In genomic region chrX:155337905-155338721, GRCm38 (mm10) we compare ENCODE assay signal across 7 mouse cellular contexts. TPM values are rescaled to one million over a fixed set of nuclear protein-coding genes. Genes with fewer than 3 reads are reported as not detected.
DNase-seq lines count a peak whose midpoint lies in the region; ATAC-seq and TF ChIP-seq lines count a peak whose summit lies in the region.

No protein-coding gene starts in this region.

- no peaks in the 10 kb centered on the region for H3K9me3 ChIP-seq in midbrain, embryonic 10.5 days (replicated peaks)

- 16% methylated on average over 49 of the region's 49 CpGs for WGBS in midbrain, embryonic 10.5 days

- no peaks in the 10 kb centered on the region for H3K27me3 ChIP-seq in midbrain, embryonic 10.5 days (ENCODE audit: low read depth, poor library complexity, severe bottlenecking)

- peaks cover 17% of the 10 kb centered on the region for H3K36me3 ChIP-seq in midbrain, embryonic 10.5 days

- peak; percentile 59; the same call in 1 of the 2 replicates for TF ChIP-seq POLR2A in cortical plate, adult 2 months (IDR thresholded peaks at IDR 0.05; ENCODE audit: extremely low read depth, insufficient read depth, low read length)

- intact Hi-C loops in left cerebral cortex, postnatal 25 days (cut with DNase I), result no loop called here

- peak overlapping the region; percentile 86 for H3K4me3 ChIP-seq in cortical plate, adult 2 months (ENCODE audit: insufficient read depth, low read length)
- H3K4me3 ChIP-seq in midbrain, embryonic 10.5 days, result peak overlapping the region; percentile 63

- 0 out of 2 replicates have a peak, but pooled peaks cover 2% of the 10 kb centered on the region for H3K4me1 ChIP-seq in cortical plate, adult 2 months (ENCODE audit: control insufficient read depth, insufficient read depth, low read length)
- no peaks in the 10 kb centered on the region for H3K4me1 ChIP-seq in midbrain, embryonic 10.5 days

- no peak for TF ChIP-seq CTCF in cortical plate, adult 2 months (IDR thresholded peaks at IDR 0.05; ENCODE audit: extremely low read depth, insufficient read depth, low read length)

- ATAC-seq in inflammation-experienced regulatory T-cells, adult 6 months, result peak; percentile 96

- H3K27ac ChIP-seq in cortical plate, adult 2 months (ENCODE audit: insufficient read depth, low read length), result peak overlapping the region; percentile 45; the same call in 1 of the 2 replicates
- peak overlapping the region; percentile 91 for H3K27ac ChIP-seq in midbrain, embryonic 10.5 days (replicated peaks)

- DNase-seq in adipocyte (ENCODE audit: low spot score), result peak; percentile 83
- DNase-seq in gastrocnemius, postnatal 10 days, result peak; percentile 86
- peak; percentile 71 to 72 for DNase-seq in left cerebral cortex, postnatal 25 days (ENCODE audit: low spot score in 2 of 2)
- DNase-seq in midbrain, embryonic 10.5 days (ENCODE audit: low spot score), result peak; percentile 86
- DNase-seq in right cerebral cortex, postnatal 4 days, result peak; percentile 81

RNA-seq across cellular contexts. Expression of gene Prdx4, which starts 2.4 kb away (rescaled TPM):
- polyA plus RNA-seq in cortical plate, adult 2 months (2012; rRNA removed), result 30.8 and 35.8 TPM in 2 replicates
- total RNA-seq in gastrocnemius, postnatal 10 days (2021), result 10 to 100 TPM; 42.5 to 48.9 TPM
- polyA plus RNA-seq in inflammation-experienced regulatory T-cells, adult 6 months (2017; shearing (Covaris generic)), result 10 to 100 TPM; 36.4 to 76.0 (median 40.0) TPM
- 10 to 100 TPM; 21.4 to 23.8 TPM for total RNA-seq in left cerebral cortex, postnatal 25 days (2021)
- 274 and 302 TPM in 2 replicates for polyA plus RNA-seq in midbrain, embryonic 10.5 days (2016; fragmentation: Nextera tagmentation; extraction: Ambion mirVana)

Comparison
In these comparisons a context has a peak if more than half of its experiments do, and no peak if none do; other contexts are left out.
1. Peak in every context shown above with its lines: DNase-seq, ATAC-seq, H3K4me3 ChIP-seq and H3K27ac ChIP-seq.